Mouse (Mus musculus) embryonic facial prominence, embryonic 12.5 days (tissue): ENCODE measurements around the gene Fcrls. TPM values are rescaled to one million over a fixed set of nuclear protein-coding genes. Genes with fewer than 3 reads are reported as not detected.

Experiments
- ATAC-seq: fragments of 200-750 bp; cut with Nextera tagmentation; 2 replicates; pipeline ENCODE4 v1.8.0; 2017; ENCODE audit not compliant: insufficient number of reproducible peaks, insufficient read depth, low FRiP score, low TSS enrichment
- H3K27ac ChIP-seq: fragments of 300-500 bp; sonication (generic); 2 replicates; pipeline ENCODE4 v1.5.1; 2016; ENCODE audit warnings: mild to moderate bottlenecking
- H3K27me3 ChIP-seq: fragments of 300-500 bp; sonication (generic); 2 replicates; pipeline ENCODE4 v1.6.1; 2016; ENCODE audit warnings: mild to moderate bottlenecking, moderate library complexity
- H3K36me3 ChIP-seq: fragments of 300-500 bp; sonication (generic); 2 replicates; pipeline ENCODE4 v1.6.1; 2016; ENCODE audit warnings: mild to moderate bottlenecking
- H3K4me1 ChIP-seq: fragments of 300-500 bp; sonication (generic); 2 replicates; pipeline ENCODE4 v1.6.1; 2016
- H3K4me2 ChIP-seq: fragments of 300-500 bp; sonication (generic); replicated peaks from 2 replicates; pipeline ENCODE4 v1.6.1; 2016; ENCODE audit warnings: mild to moderate bottlenecking, moderate library complexity
- H3K4me3 ChIP-seq: fragments of 300-500 bp; sonication (generic); 2 replicates; pipeline ENCODE4 v1.5.1; 2016; ENCODE audit warnings: mild to moderate bottlenecking
- H3K9ac ChIP-seq: fragments of 300-500 bp; sonication (generic); 2 replicates; pipeline ENCODE4 v1.6.1; 2016; ENCODE audit warnings: mild to moderate bottlenecking, moderate library complexity
- H3K9me3 ChIP-seq: fragments of 300-500 bp; sonication (generic); 2 replicates; pipeline ENCODE4 v1.6.1; 2016; ENCODE audit warnings: mild to moderate bottlenecking, moderate library complexity
- WGBS: fragments of 180-500 bp; shearing (Covaris S2); methylation state at CpG from one replicate; pipeline ENCODE4 v1.1.7; 2016; 5-methylcytosine and 5-hydroxymethylcytosine counted together
- polyA plus RNA-seq: library from polyadenylated mRNA; unstranded; fragments of >200 nt; fragmentation: Nextera tagmentation; extraction: Ambion mirVana; gene quantifications from 2 replicates; pipeline ENCODE4 v1.2.1, GENCODE M21; 2016

Gene Fcrls
- polyA plus RNA-seq: 7.8 and 8.0 TPM in 2 replicates

- no peak for ATAC-seq
- Histone ChIP-seq H3K36me3 (no peaks in the 10 kb centered on the region), H3K4me3 (no peak within 1 kb of the TSS), H3K4me1 (no peaks in the 10 kb centered on the region), H3K27me3 (no peaks in the 10 kb centered on the region), H3K4me2 (no peak within 1 kb of the TSS), H3K9ac (no peak within 1 kb of the TSS), H3K27ac (no peak within 1 kb of the TSS), H3K9me3 (no peaks in the 10 kb centered on the region)
- 88% methylated on average over 7 of the region's 7 CpGs for WGBS
These were observed at the start of gene Fcrls for GRCm38 (mm10) chr3:87263436-87263835. TSS of gene Fcrls (minus strand) at chr3:87263738.

GRCm38 (mm10) chr3:87309922-87310321 is 46.4 kb upstream of the Fcrls start:
- Histone ChIP-seq H3K36me3 (no peaks in the 10 kb centered on the region), H3K9me3 (no peaks in the 10 kb centered on the region), H3K4me1 (no peaks in the 10 kb centered on the region), H3K27me3 (no peaks in the 10 kb centered on the region), H3K27ac (no peak overlapping the region), H3K9ac (no peak overlapping the region), H3K4me2 (no peak overlapping the region), H3K4me3 (no peak overlapping the region)
- ATAC-seq: no peak
- WGBS: 75% methylated on average over 2 of the region's 2 CpGs

GRCm38 (mm10) chr3:87299901-87300300 is 36.4 kb upstream of the Fcrls start:
- Histone ChIP-seq H3K4me2 (no peak overlapping the region), H3K9me3 (no peaks in the 10 kb centered on the region), H3K36me3 (no peaks in the 10 kb centered on the region), H3K4me3 (no peak overlapping the region), H3K9ac (no peak overlapping the region), H3K4me1 (no peaks in the 10 kb centered on the region), H3K27ac (no peak overlapping the region), H3K27me3 (no peaks in the 10 kb centered on the region)
- ATAC-seq: no peak
- WGBS: 87% methylated on average over 5 of the region's 5 CpGs

- no peaks in the 10 kb centered on the region for H3K36me3 ChIP-seq
- no peak for ATAC-seq
These were observed 10.8 kb upstream of the Fcrls start for GRCm38 (mm10) chr3:87274372-87274771.

GRCm38 (mm10) chr3:87266581-87266980 is 3.0 kb upstream of the Fcrls start:
- Histone ChIP-seq H3K9ac (no peak overlapping the region), H3K9me3 (no peaks in the 10 kb centered on the region), H3K4me2 (no peak overlapping the region), H3K36me3 (no peaks in the 10 kb centered on the region), H3K4me3 (no peak overlapping the region), H3K27me3 (no peaks in the 10 kb centered on the region), H3K4me1 (no peaks in the 10 kb centered on the region), H3K27ac (no peak overlapping the region)
- no peak for ATAC-seq
- 82% methylated on average over 5 of the region's 5 CpGs for WGBS

More at GRCm38 (mm10) chr3:87274372-87274771, 10.8 kb upstream of the Fcrls start:
- H3K9ac ChIP-seq: no peak overlapping the region
- no peaks in the 10 kb centered on the region for H3K9me3 ChIP-seq
- no peaks in the 10 kb centered on the region for H3K27me3 ChIP-seq
- no peak overlapping the region for H3K4me2 ChIP-seq
- H3K4me3 ChIP-seq: no peak overlapping the region
- H3K27ac ChIP-seq: no peak overlapping the region
- 74% methylated on average over 2 of the region's 2 CpGs for WGBS
- no peaks in the 10 kb centered on the region for H3K4me1 ChIP-seq

- Histone ChIP-seq H3K27me3 (no peaks in the 10 kb centered on the region), H3K9ac (no peak overlapping the region), H3K27ac (no peak overlapping the region), H3K9me3 (no peaks in the 10 kb centered on the region), H3K4me2 (no peak overlapping the region), H3K36me3 (no peaks in the 10 kb centered on the region), H3K4me1 (peaks cover 6% of the 10 kb centered on the region; the same call in 1 of the 2 replicates), H3K4me3 (no peak overlapping the region)
- ATAC-seq: no peak
- WGBS: 89% methylated on average over 10 of the region's 10 CpGs
These were observed 8.3 kb downstream of the Fcrls start for GRCm38 (mm10) chr3:87255239-87255638.

- ATAC-seq: no peak
- Histone ChIP-seq H3K4me1 (no peaks in the 10 kb centered on the region), H3K4me2 (no peak overlapping the region)
These were observed 14.0 kb downstream of the Fcrls start for GRCm38 (mm10) chr3:87249571-87249970.

GRCm38 (mm10) chr3:87247292-87247691 is 16.2 kb downstream of the Fcrls start:
- Histone ChIP-seq H3K4me3 (no peak overlapping the region), H3K9me3 (no peaks in the 10 kb centered on the region), H3K36me3 (no peaks in the 10 kb centered on the region), H3K9ac (no peak overlapping the region), H3K27ac (no peak overlapping the region), H3K27me3 (no peaks in the 10 kb centered on the region), H3K4me1 (no peaks in the 10 kb centered on the region), H3K4me2 (no peak overlapping the region)
- ATAC-seq: no peak
- 77% methylated on average over 3 of the region's 3 CpGs for WGBS

More at GRCm38 (mm10) chr3:87249571-87249970, 14.0 kb downstream of the Fcrls start:
- H3K9ac ChIP-seq: no peak overlapping the region
- H3K9me3 ChIP-seq: no peaks in the 10 kb centered on the region
- no peaks in the 10 kb centered on the region for H3K36me3 ChIP-seq
- no peaks in the 10 kb centered on the region for H3K27me3 ChIP-seq
- no peak overlapping the region for H3K27ac ChIP-seq
- WGBS: 82% methylated on average over 6 of the region's 6 CpGs
- H3K4me3 ChIP-seq: no peak overlapping the region

GRCm38 (mm10) chr3:87243654-87244053 is 19.9 kb downstream of the Fcrls start:
- ATAC-seq: no peak
- Histone ChIP-seq H3K36me3 (no peaks in the 10 kb centered on the region), H3K27me3 (no peaks in the 10 kb centered on the region), H3K4me2 (no peak overlapping the region), H3K4me1 (no peaks in the 10 kb centered on the region), H3K27ac (no peak overlapping the region), H3K4me3 (no peak overlapping the region), H3K9me3 (no peaks in the 10 kb centered on the region), H3K9ac (no peak overlapping the region)
- WGBS: 5% methylated on average over 2 of the region's 2 CpGs

- Histone ChIP-seq H3K4me3 (no peak overlapping the region), H3K9me3 (no peaks in the 10 kb centered on the region), H3K36me3 (no peaks in the 10 kb centered on the region), H3K4me1 (no peaks in the 10 kb centered on the region), H3K27me3 (no peaks in the 10 kb centered on the region), H3K9ac (no peak overlapping the region), H3K27ac (no peak overlapping the region), H3K4me2 (no peak overlapping the region)
- 61% methylated on average over 4 of the region's 4 CpGs for WGBS
- ATAC-seq: no peak
These were observed 22.6 kb downstream of the Fcrls start for GRCm38 (mm10) chr3:87240909-87241308.

GRCm38 (mm10) chr3:87223636-87224035 is 39.9 kb downstream of the Fcrls start:
- H3K27ac ChIP-seq: no peak overlapping the region
- H3K9ac ChIP-seq: no peak overlapping the region
- WGBS: 75% methylated on average over 4 of the region's 4 CpGs
- H3K27me3 ChIP-seq: no peaks in the 10 kb centered on the region
- peaks cover 6% of the 10 kb centered on the region; the same call in 1 of the 2 replicates for H3K9me3 ChIP-seq
- H3K4me2 ChIP-seq: no peak overlapping the region
- no peak for ATAC-seq
- H3K4me3 ChIP-seq: no peak overlapping the region
- H3K36me3 ChIP-seq: no peaks in the 10 kb centered on the region
- no peaks in the 10 kb centered on the region for H3K4me1 ChIP-seq

GRCm38 (mm10) chr3:87222346-87222745 is 41.2 kb downstream of the Fcrls start:
- H3K36me3 ChIP-seq: no peaks in the 10 kb centered on the region
- WGBS: 83% methylated on average over 5 of the region's 5 CpGs
- H3K27me3 ChIP-seq: no peaks in the 10 kb centered on the region
- H3K4me3 ChIP-seq: no peak overlapping the region
- no peak for ATAC-seq
- H3K4me1 ChIP-seq: no peaks in the 10 kb centered on the region
- H3K9ac ChIP-seq: no peak overlapping the region
- H3K27ac ChIP-seq: no peak overlapping the region
- peaks cover 6% of the 10 kb centered on the region; the same call in 1 of the 2 replicates for H3K9me3 ChIP-seq
- H3K4me2 ChIP-seq: no peak overlapping the region

GRCm38 (mm10) chr3:87215176-87215575 is 48.4 kb downstream of the Fcrls start:
- Histone ChIP-seq H3K36me3 (no peaks in the 10 kb centered on the region), H3K4me1 (no peaks in the 10 kb centered on the region), H3K27ac (no peak overlapping the region), H3K4me2 (no peak overlapping the region), H3K27me3 (no peaks in the 10 kb centered on the region), H3K9ac (no peak overlapping the region), H3K4me3 (no peak overlapping the region), H3K9me3 (no peaks in the 10 kb centered on the region)
- WGBS: 80% methylated on average over 11 of the region's 11 CpGs
- no peak for ATAC-seq
